In genomic region chr14:8450342-8450741, GRCm38 (mm10) we compare ENCODE assay signal across 26 mouse cellular contexts.
"Had no signal": no experiment of that assay in that cellular context is flagged by ENCODE, and none has a peak within 500 bp of the region (broad histone marks: within the 10 kb centered on the region; RNA-seq: fewer than 3 reads in every experiment).

No protein-coding gene starts in this region.

- H3K36me3 ChIP-seq: heart, embryonic 10.5 days; heart, embryonic 12.5 days; hindbrain, embryonic 10.5 days; hindbrain, embryonic 12.5 days; kidney, embryonic 15.5 days; limb, embryonic 13.5 days; limb, embryonic 15.5 days had no signal

- H3K4me2 ChIP-seq: heart, embryonic 12.5 days; hindbrain, embryonic 12.5 days; hindbrain, embryonic 14.5 days; kidney, embryonic 15.5 days; limb, embryonic 13.5 days; limb, embryonic 15.5 days had no signal

- DNase-seq: gastrocnemius, adult 2 months; gastrocnemius, postnatal 10 days; gastrocnemius, postnatal 25 days; heart, adult 18-20 months; heart, postnatal 10 days; heart, postnatal 4 days; kidney, adult 11 months; kidney, adult 2 months; kidney, adult 9 months; kidney, postnatal 14 days; kidney, postnatal 36 days; layer of hippocampus, adult 9-11 months; layer of hippocampus, postnatal 36 days; left cerebral cortex, postnatal 4 days had no signal

- H3K9ac ChIP-seq: heart, embryonic 12.5 days; hindbrain, embryonic 12.5 days; hindbrain, embryonic 14.5 days; kidney, embryonic 15.5 days; limb, embryonic 13.5 days; limb, embryonic 15.5 days had no signal

- H3K4me3 ChIP-seq: gastrocnemius, adult 2 months; heart, embryonic 10.5 days; heart, embryonic 12.5 days; hindbrain, embryonic 10.5 days; hindbrain, embryonic 12.5 days; kidney, embryonic 15.5 days; limb, embryonic 13.5 days; limb, embryonic 15.5 days had no signal

- ATAC-seq: hindbrain, embryonic 16.5 days; inflammation-experienced regulatory T-cells, adult 6 months; intestine, embryonic 16.5 days had no signal

- H3K27ac ChIP-seq: gastrocnemius, adult 2 months; heart, embryonic 10.5 days; hindbrain, embryonic 10.5 days; hindbrain, embryonic 12.5 days; hindbrain, embryonic 14.5 days; kidney, embryonic 15.5 days; kidney, postnatal 0 days; limb, embryonic 13.5 days; limb, embryonic 15.5 days had no signal

- H3K27me3 ChIP-seq: heart, embryonic 12.5 days; hindbrain, embryonic 12.5 days; kidney, embryonic 15.5 days; limb, embryonic 13.5 days; limb, embryonic 15.5 days had no signal

- H3K9me3 ChIP-seq: heart, embryonic 10.5 days; heart, embryonic 12.5 days; hindbrain, embryonic 10.5 days; hindbrain, embryonic 12.5 days; kidney, embryonic 15.5 days; limb, embryonic 13.5 days; limb, embryonic 15.5 days had no signal

- H3K4me1 ChIP-seq: heart, embryonic 10.5 days; hindbrain, embryonic 10.5 days; hindbrain, embryonic 12.5 days; kidney, embryonic 15.5 days; limb, embryonic 13.5 days; limb, embryonic 15.5 days had no signal
